Mouse (Mus musculus) myocyte (in vitro differentiated cells): ENCODE data around the gene Defb13.
"Not testable (repeated sequence)": the region's sequence is repeated elsewhere in the genome, so short reads cannot be mapped to it uniquely, and the experiment has no call there.

ENCODE experiments used
- CEBPB ChIP-seq: IDR thresholded peaks from 2 replicates; pipeline ENCODE4 v1.6.1; 2011; ENCODE audit warnings: mild to moderate bottlenecking, moderate library complexity; ENCODE audit not compliant: poor library complexity, insufficient read depth, severe bottlenecking
- E2F4 ChIP-seq: IDR thresholded peaks from one replicate; pipeline ENCODE4 v1.6.1; 2011; ENCODE audit warnings: mild to moderate bottlenecking, control low read depth, moderate library complexity; ENCODE audit not compliant: insufficient read depth
- POLR2A ChIP-seq: IDR thresholded peaks from one replicate; pipeline ENCODE4 v1.6.1; 2011; ENCODE audit warnings: low read depth, mild to moderate bottlenecking, control low read depth, moderate library complexity; ENCODE audit not compliant: insufficient read length
- POLR2AphosphoS2 ChIP-seq: IDR thresholded peaks from one replicate; pipeline ENCODE4 v1.6.1; 2011; ENCODE audit warnings: low read depth, control low read depth; ENCODE audit not compliant: insufficient read length
- REST ChIP-seq: IDR thresholded peaks from one replicate; pipeline ENCODE4 v1.6.1; 2011; ENCODE audit warnings: mild to moderate bottlenecking, control low read depth, moderate library complexity; ENCODE audit not compliant: insufficient read depth, insufficient read length
- SRF ChIP-seq: IDR thresholded peaks from one replicate; pipeline ENCODE4 v1.6.1; 2011; ENCODE audit warnings: low read depth; ENCODE audit not compliant: control insufficient read depth, insufficient read length
- TCF12 ChIP-seq: IDR thresholded peaks from one replicate; pipeline ENCODE4 v1.6.1; 2011; ENCODE audit warnings: mild to moderate bottlenecking, control low read depth; ENCODE audit not compliant: poor library complexity, insufficient read depth, severe bottlenecking
- TCF3 ChIP-seq: IDR thresholded peaks from one replicate; pipeline ENCODE4 v1.6.1; 2011; ENCODE audit warnings: low read depth, control low read depth; ENCODE audit not compliant: insufficient read length
- USF1 ChIP-seq: IDR thresholded peaks from one replicate; pipeline ENCODE4 v1.6.1; 2011; ENCODE audit warnings: low read depth, mild to moderate bottlenecking, control low read depth, moderate library complexity

DNA sequence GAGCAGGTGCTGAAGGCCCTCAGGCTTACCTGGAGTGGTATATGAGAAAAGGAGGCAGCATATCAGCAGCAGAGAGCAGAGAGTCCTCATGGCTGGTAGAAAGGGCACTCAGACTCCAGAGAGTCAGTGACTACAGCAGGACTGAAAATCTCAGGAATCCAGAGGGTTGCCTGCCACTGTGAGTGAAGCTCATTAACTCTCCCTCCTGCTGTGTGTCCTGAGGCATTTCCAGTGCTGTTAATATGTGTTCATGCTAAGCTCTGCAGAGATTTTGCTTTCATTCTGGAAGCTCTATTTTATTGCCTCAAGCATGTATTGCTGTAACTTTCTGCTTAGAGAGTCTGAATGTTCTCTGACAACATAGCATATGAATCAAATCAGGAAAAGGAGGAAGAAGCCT lies 40.3 kb upstream of the Defb13 start, which contains the start of gene Defb11:
- not testable (repeated sequence) for TF ChIP-seq POLR2A, POLR2AphosphoS2, CEBPB, E2F4, USF1, REST, SRF, TCF12, TCF3
